In the genomic region with DNA sequence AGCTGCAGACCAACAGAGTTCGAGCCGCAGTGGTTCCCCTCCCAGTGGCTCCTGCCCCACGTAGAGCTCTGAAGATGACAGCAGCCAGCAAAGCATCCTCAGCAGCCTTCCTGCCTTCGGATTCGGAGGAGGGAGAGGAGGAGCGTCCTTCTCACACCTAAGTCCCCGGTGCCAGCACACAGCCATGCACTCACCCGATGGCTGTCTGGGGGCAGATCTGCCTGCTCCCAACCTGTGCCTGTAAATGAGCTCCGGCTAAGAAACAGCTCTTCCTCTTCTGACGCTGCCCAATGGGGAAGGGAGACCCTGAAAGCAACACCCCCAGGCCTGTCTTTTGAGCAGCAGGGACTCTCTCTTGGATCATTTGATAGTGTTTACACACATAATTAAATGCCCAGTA, we compare ENCODE assay signal across 19 mouse cellular contexts. TPM values are rescaled to one million over a fixed set of nuclear protein-coding genes. Genes with fewer than 3 reads are reported as not detected.
A peak's percentile ranks its signal among the peaks of the same experiment; 100 is the strongest.
DNase-seq lines count a peak whose midpoint lies in the region; ATAC-seq and TF ChIP-seq lines count a peak whose summit lies in the region.
"Had no signal": no experiment of that assay in that cellular context is flagged by ENCODE, and none has a peak within 500 bp of the region (broad histone marks: within the 10 kb centered on the region; RNA-seq: fewer than 3 reads in every experiment).

No protein-coding gene starts in this region.

- intact Hi-C loops in gastrocnemius, adult 2 months (cut with DNase I) = no loop called here
- intact Hi-C loops in gastrocnemius, postnatal 14 days (cut with DNase I; ENCODE audit: low total_unique reads) = no loop called here

- 63% methylated on average over 10 of the region's 10 CpGs for WGBS in liver, embryonic 12.5 days (ENCODE audit: insufficient replicate concordance)
- 45% methylated on average over 10 of the region's 10 CpGs for WGBS in liver, embryonic 11.5 days

- H3K9ac ChIP-seq in liver, embryonic 12.5 days = no peak overlapping the region
- no peak overlapping the region for H3K9ac ChIP-seq in liver, embryonic 11.5 days (ENCODE audit: low read depth, low read length)
- H3K9ac ChIP-seq: forebrain, embryonic 13.5 days; hindbrain, embryonic 12.5 days; intestine, embryonic 15.5 days had no signal

- H3K4me2 ChIP-seq in liver, embryonic 12.5 days = no peak overlapping the region
- H3K4me2 ChIP-seq in liver, embryonic 11.5 days = no peak overlapping the region
- H3K4me2 ChIP-seq: forebrain, embryonic 13.5 days; heart, embryonic 11.5 days; hindbrain, embryonic 12.5 days; intestine, embryonic 15.5 days had no signal

- TF ChIP-seq POLR2A in embryonic fibroblast, embryonic 13.5 days (IDR thresholded peaks at IDR 0.05; ENCODE audit: low read depth, low read length) = no peak; the same call in 1 of the 2 replicates

- H3K27me3 ChIP-seq in liver, embryonic 12.5 days (replicated peaks) = peaks cover 27% of the 10 kb centered on the region; the same call in 1 of the 2 replicates
- H3K27me3 ChIP-seq in liver, embryonic 11.5 days (replicated peaks; ENCODE audit: control insufficient read depth, insufficient read depth, low read length) = peaks cover 23% of the 10 kb centered on the region
- H3K27me3 ChIP-seq: Patski had no signal

- DNase-seq in gastrocnemius, adult 2 months = no peak
- no peak for DNase-seq in gastrocnemius, postnatal 14 days
- DNase-seq in liver, embryonic 11.5 days (ENCODE audit: low spot score) = no peak
- peak; percentile 22 for DNase-seq in R1 (ENCODE audit: low read depth, low spot score)
- DNase-seq in right cerebral cortex, postnatal 10 days (ENCODE audit: low spot score in 2 of 2) = no peak
- DNase-seq: adrenal gland, adult 2 months; adrenal gland, postnatal 25 days; cerebellum, adult 18-20 months; cerebellum, adult 9-11 months; cerebellum, postnatal 36 days; heart, adult 2 months; heart, postnatal 4 days had no signal

- TF ChIP-seq CTCF in gastrocnemius, adult 2 months (IDR thresholded peaks at IDR 0.05) = no peak
- no peak for TF ChIP-seq CTCF in embryonic fibroblast, embryonic 13.5 days (IDR thresholded peaks at IDR 0.05; ENCODE audit: borderline replicate concordance, insufficient read depth, low read length)

- H3K9me3 ChIP-seq in liver, embryonic 12.5 days (replicated peaks) = no peaks in the 10 kb centered on the region
- H3K9me3 ChIP-seq in liver, embryonic 11.5 days (ENCODE audit: control insufficient read depth, low read length) = no peaks in the 10 kb centered on the region
- H3K9me3 ChIP-seq: forebrain, embryonic 13.5 days; hindbrain, embryonic 12.5 days; intestine, embryonic 15.5 days had no signal

- H3K4me1 ChIP-seq in liver, embryonic 12.5 days = peaks cover 70% of the 10 kb centered on the region
- peaks cover 18% of the 10 kb centered on the region for H3K4me1 ChIP-seq in liver, embryonic 11.5 days (replicated peaks; ENCODE audit: control insufficient read depth, insufficient read depth, low read length)
- H3K4me1 ChIP-seq in embryonic fibroblast, embryonic 13.5 days (ENCODE audit: control insufficient read depth, insufficient read depth, low read length) = peaks cover 25% of the 10 kb centered on the region

- no peak for ATAC-seq in liver, embryonic 12.5 days
- no peak for ATAC-seq in liver, embryonic 11.5 days (replicated peaks; ENCODE audit: low FRiP score)
- ATAC-seq: forebrain, embryonic 13.5 days; intestine, embryonic 15.5 days; Patski had no signal

- H3K27ac ChIP-seq in gastrocnemius, adult 2 months = peak overlapping the region; percentile 57
- peak overlapping the region; percentile 48 for H3K27ac ChIP-seq in liver, embryonic 12.5 days
- H3K27ac ChIP-seq in liver, embryonic 11.5 days (ENCODE audit: low read depth, low read length) = no peak overlapping the region
- H3K27ac ChIP-seq in embryonic fibroblast, embryonic 13.5 days (ENCODE audit: insufficient read depth, low read length) = peak overlapping the region; percentile 51; the same call in 1 of the 2 replicates
- H3K27ac ChIP-seq: forebrain, embryonic 13.5 days; heart, adult 2 months; hindbrain, embryonic 12.5 days; intestine, embryonic 15.5 days had no signal

- H3K4me3 ChIP-seq in gastrocnemius, adult 2 months = no peak overlapping the region
- no peak overlapping the region for H3K4me3 ChIP-seq in liver, embryonic 12.5 days
- H3K4me3 ChIP-seq in liver, embryonic 11.5 days (ENCODE audit: low read depth, low read length) = no peak overlapping the region
- no peak overlapping the region for H3K4me3 ChIP-seq in embryonic fibroblast, embryonic 13.5 days (ENCODE audit: insufficient read depth, low read length)
- H3K4me3 ChIP-seq: forebrain, embryonic 13.5 days; heart, adult 2 months; hindbrain, embryonic 12.5 days; intestine, embryonic 15.5 days had no signal

- H3K36me3 ChIP-seq in liver, embryonic 12.5 days = peaks cover 28% of the 10 kb centered on the region
- H3K36me3 ChIP-seq in liver, embryonic 11.5 days (ENCODE audit: control insufficient read depth, insufficient read depth, low read length) = no peaks in the 10 kb centered on the region
- H3K36me3 ChIP-seq: hindbrain, embryonic 12.5 days had no signal

RNA-seq across cellular contexts. Expression of a gene that starts 3.5 kb away (rescaled TPM):
- total RNA-seq in gastrocnemius, adult 2 months (2021) = 1 to 10 TPM; 1.3 to 4.1 TPM
- total RNA-seq in gastrocnemius, postnatal 14 days (2021) = 1 to 10 TPM; 5.0 to 7.1 TPM
- 22.2 and 22.6 TPM in 2 replicates for polyA plus RNA-seq in liver, embryonic 12.5 days (2016; fragmentation: Nextera tagmentation; extraction: Ambion mirVana)
- polyA plus RNA-seq in liver, embryonic 11.5 days (2014; fragmentation: Nextera tagmentation; extraction: Ambion mirVana) = 12.6 and 17.2 TPM in 2 replicates
- polyA plus RNA-seq in embryonic fibroblast, embryonic 13.5 days (2011; ENCODE audit: insufficient read length, low read depth, missing spikeins) = 37.9 and 56.4 TPM in 2 replicates

RNA-seq across cellular contexts. Expression of a gene that starts 4.2 kb away (rescaled TPM):
- total RNA-seq in gastrocnemius, adult 2 months (2021) = 1 to 10 TPM; 2.1 to 3.5 TPM
- total RNA-seq in gastrocnemius, postnatal 14 days (2021) = 1 to 10 TPM; 6.9 to 7.4 TPM
- 3.1 and 3.2 TPM in 2 replicates for polyA plus RNA-seq in liver, embryonic 12.5 days (2016; fragmentation: Nextera tagmentation; extraction: Ambion mirVana)
- 5.0 and 6.2 TPM in 2 replicates for polyA plus RNA-seq in liver, embryonic 11.5 days (2014; fragmentation: Nextera tagmentation; extraction: Ambion mirVana)
- polyA plus RNA-seq in embryonic fibroblast, embryonic 13.5 days (2011; ENCODE audit: insufficient read length, low read depth, missing spikeins) = 124 and 241 TPM in 2 replicates

RNA-seq across cellular contexts. Expression of a gene that starts 24.5 kb away (rescaled TPM):
- 100 to 1,000 TPM in 1 of 2 experiments, 10 to 100 TPM in 1; 94.5 to 101 TPM for total RNA-seq in gastrocnemius, adult 2 months (2021)
- total RNA-seq in gastrocnemius, postnatal 14 days (2021) = 10 to 100 TPM; 60.2 to 65.8 TPM
- 215 and 233 TPM in 2 replicates for polyA plus RNA-seq in liver, embryonic 12.5 days (2016; fragmentation: Nextera tagmentation; extraction: Ambion mirVana)
- 220 and 230 TPM in 2 replicates for polyA plus RNA-seq in liver, embryonic 11.5 days (2014; fragmentation: Nextera tagmentation; extraction: Ambion mirVana)
- polyA plus RNA-seq in embryonic fibroblast, embryonic 13.5 days (2011; ENCODE audit: insufficient read length, low read depth, missing spikeins) = 129 and 133 TPM in 2 replicates

RNA-seq across cellular contexts. Expression of a gene that starts 25.3 kb away (rescaled TPM):
- 10 to 100 TPM; 14.1 to 21.5 TPM for total RNA-seq in gastrocnemius, adult 2 months (2021)
- total RNA-seq in gastrocnemius, postnatal 14 days (2021) = 10 to 100 TPM; 20.0 to 21.7 TPM
- 147 and 154 TPM in 2 replicates for polyA plus RNA-seq in liver, embryonic 12.5 days (2016; fragmentation: Nextera tagmentation; extraction: Ambion mirVana)
- polyA plus RNA-seq in liver, embryonic 11.5 days (2014; fragmentation: Nextera tagmentation; extraction: Ambion mirVana) = 102 and 103 TPM in 2 replicates
- polyA plus RNA-seq in embryonic fibroblast, embryonic 13.5 days (2011; ENCODE audit: insufficient read length, low read depth, missing spikeins) = 56.3 and 60.8 TPM in 2 replicates

RNA-seq across cellular contexts. Expression of a gene that starts 27.9 kb away (rescaled TPM):
- 1 to 10 TPM in 1 of 2 experiments, under 1 TPM in 1; 0.20 to 1.1 TPM for total RNA-seq in gastrocnemius, adult 2 months (2021)
- under 1 TPM; 0.27 to 0.35 TPM for total RNA-seq in gastrocnemius, postnatal 14 days (2021)
- 5.0 and 5.4 TPM in 2 replicates for polyA plus RNA-seq in liver, embryonic 12.5 days (2016; fragmentation: Nextera tagmentation; extraction: Ambion mirVana)
- 6.1 and 6.2 TPM in 2 replicates for polyA plus RNA-seq in liver, embryonic 11.5 days (2014; fragmentation: Nextera tagmentation; extraction: Ambion mirVana)
- polyA plus RNA-seq in embryonic fibroblast, embryonic 13.5 days (2011; ENCODE audit: insufficient read length, low read depth, missing spikeins) = 0.25 and 0.84 TPM in 2 replicates

Comparison
In these comparisons a context has a peak if more than half of its experiments do, and no peak if none do; other contexts are left out.
1. RNA of a gene that starts 4.2 kb away (polyA plus RNA-seq): 124 to 241 TPM in embryonic fibroblast, embryonic 13.5 days; 5.0 to 6.2 TPM in liver, embryonic 11.5 days and 3.1 to 3.2 TPM in liver, embryonic 12.5 days; every median in the first group is over 10 times any median in the second.